In the genomic region with DNA sequence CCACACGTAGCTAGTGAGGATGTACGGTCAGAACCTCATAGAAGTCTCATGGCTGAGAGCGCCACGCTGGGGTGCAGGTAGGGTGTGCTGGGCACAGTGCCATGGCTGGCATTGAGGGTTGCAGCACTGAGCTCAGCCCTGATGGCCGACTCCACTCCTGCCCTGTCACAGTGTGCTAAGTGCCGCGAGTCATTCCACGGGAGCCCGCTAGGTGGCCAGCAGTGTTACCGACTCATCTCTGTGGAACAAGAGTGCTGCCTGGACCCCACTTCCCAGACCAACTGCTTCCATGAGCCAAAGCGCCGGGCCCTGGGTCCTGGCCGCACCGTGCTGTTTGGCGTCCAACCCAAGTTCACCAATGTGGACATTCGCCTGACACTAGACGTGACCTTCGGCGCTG, we compare ENCODE assay signal across 12 mouse cellular contexts. TPM values are rescaled to one million over a fixed set of nuclear protein-coding genes. Genes with fewer than 3 reads are reported as not detected.
A peak's percentile ranks its signal among the peaks of the same experiment; 100 is the strongest.
DNase-seq lines count a peak whose midpoint lies in the region; ATAC-seq and TF ChIP-seq lines count a peak whose summit lies in the region.
"Had no signal": no experiment of that assay in that cellular context is flagged by ENCODE, and none has a peak within 500 bp of the region (broad histone marks: within the 10 kb centered on the region; RNA-seq: fewer than 3 reads in every experiment).

No protein-coding gene starts in this region.

- peaks cover 16% of the 10 kb centered on the region; the same call in 1 of the 2 replicates for H3K36me3 ChIP-seq in lung, postnatal 0 days (ENCODE audit: insufficient read depth, low read length)

- WGBS in lung, postnatal 0 days: 84% methylated on average over 19 of the region's 19 CpGs

- H3K27ac ChIP-seq in layer of hippocampus, adult 2 months: no peak overlapping the region
- H3K27ac ChIP-seq in lung, postnatal 0 days (ENCODE audit: low read length): no peak overlapping the region
- H3K27ac ChIP-seq: lung, embryonic 15.5 days had no signal

- peak; percentile 68 for TF ChIP-seq CTCF in layer of hippocampus, adult 2 months (conservative IDR thresholded peaks at IDR 0.05)
- peak; percentile 54 for TF ChIP-seq CTCF in lung, postnatal 0 days (IDR thresholded peaks at IDR 0.05)

- no peak overlapping the region for H3K4me3 ChIP-seq in layer of hippocampus, adult 2 months
- H3K4me3 ChIP-seq in lung, postnatal 0 days (ENCODE audit: low read depth, low read length): no peak overlapping the region
- H3K4me3 ChIP-seq: lung, embryonic 15.5 days had no signal

- no peak for ATAC-seq in lung, postnatal 0 days
- no peak for ATAC-seq in monocyte, adult 5-6 weeks (replicated peaks; ENCODE audit: insufficient number of reproducible peaks, low FRiP score, low TSS enrichment, poor library complexity, severe bottlenecking)

- DNase-seq in layer of hippocampus, adult 2 months (ENCODE audit: low spot score in 2 of 2): no peak
- DNase-seq in layer of hippocampus, adult 8-10 months (ENCODE audit: low spot score in 2 of 2): no peak
- DNase-seq in NIH3T3 (ENCODE audit: low read depth): peak; percentile 31
- peak; percentile 78 for DNase-seq in cerebellum, adult 11 months
- DNase-seq in lung, postnatal 0 days (ENCODE audit: low spot score): no peak
- DNase-seq in thymus, postnatal 25 days: no peak
- no peak for DNase-seq in urinary bladder, adult 2 months (ENCODE audit: low spot score)
- DNase-seq: kidney, adult 11 months had no signal

- peaks cover 10% of the 10 kb centered on the region; the same call in 1 of the 2 replicates for H3K27me3 ChIP-seq in lung, postnatal 0 days (replicated peaks; ENCODE audit: insufficient read depth, low read length)

- H3K9ac ChIP-seq in lung, postnatal 0 days (replicated peaks; ENCODE audit: low read depth): no peak overlapping the region
- H3K9ac ChIP-seq: lung, embryonic 15.5 days had no signal

- H3K9me3 ChIP-seq in lung, postnatal 0 days (ENCODE audit: low read length): no peaks in the 10 kb centered on the region
- H3K9me3 ChIP-seq: lung, embryonic 15.5 days had no signal

- no peaks in the 10 kb centered on the region for H3K4me1 ChIP-seq in lung, postnatal 0 days (ENCODE audit: insufficient read depth, low read depth, low read length)

- no peak overlapping the region for H3K4me2 ChIP-seq in lung, postnatal 0 days (replicated peaks; ENCODE audit: low read depth, low read length)
- H3K4me2 ChIP-seq: lung, embryonic 15.5 days had no signal

- TF ChIP-seq EP300 in lung, postnatal 0 days (IDR thresholded peaks at IDR 0.05): no peak

RNA-seq across cellular contexts. Expression of gene Cnfn, which starts 6.4 kb away (rescaled TPM):
- total RNA-seq in layer of hippocampus, adult 2 months (2021): not detected
- under 1 TPM in 1 of 4 experiments, not detected in 3; 0.73 TPM for total RNA-seq in layer of hippocampus, adult 8-10 months (2022)
- polyA plus RNA-seq in lung, postnatal 0 days (2015; fragmentation: Nextera tagmentation; extraction: Ambion mirVana): not detected in 2 replicates
- total RNA-seq in monocyte, adult 5-6 weeks (2017): not detected in 3 replicates
- not detected in 2 replicates for polyA plus RNA-seq in urinary bladder, adult 2 months (2012; rRNA removed)
- total RNA-seq: adrenal gland, adult 18-20 months had no signal
- polyA plus RNA-seq: neural tube, embryonic 11.5 days had no signal

RNA-seq across cellular contexts. Expression of gene Lipe, which starts 35.4 kb away (rescaled TPM):
- total RNA-seq in layer of hippocampus, adult 2 months (2021): 1 to 10 TPM; 9.1 to 10.0 TPM
- total RNA-seq in layer of hippocampus, adult 8-10 months (2022): 10 to 100 TPM in 1 of 4 experiments, 1 to 10 TPM in 3; 7.1 to 10.3 (median 9.0) TPM
- polyA plus RNA-seq in lung, postnatal 0 days (2015; fragmentation: Nextera tagmentation; extraction: Ambion mirVana): 19.8 and 21.4 TPM in 2 replicates
- 19.5 to 19.9 TPM (median 19.7 TPM) in 3 replicates for total RNA-seq in monocyte, adult 5-6 weeks (2017)
- 24.8 and 25.1 TPM in 2 replicates for polyA plus RNA-seq in urinary bladder, adult 2 months (2012; rRNA removed)

RNA-seq across cellular contexts. Expression of gene Megf8, which starts 46.2 kb away (rescaled TPM):
- total RNA-seq in layer of hippocampus, adult 2 months (2021): 100 to 1,000 TPM in 1 of 2 experiments, 10 to 100 TPM in 1; 96.9 to 100 TPM
- total RNA-seq in layer of hippocampus, adult 8-10 months (2022): 100 to 1,000 TPM in 2 of 4 experiments, 10 to 100 TPM in 2; 90.3 to 107 (median 97.0) TPM
- 5.6 and 6.3 TPM in 2 replicates for polyA plus RNA-seq in lung, postnatal 0 days (2015; fragmentation: Nextera tagmentation; extraction: Ambion mirVana)
- total RNA-seq in monocyte, adult 5-6 weeks (2017): 0.64 to 1.8 TPM (median 0.86 TPM) in 3 replicates
- 21.5 and 28.4 TPM in 2 replicates for polyA plus RNA-seq in urinary bladder, adult 2 months (2012; rRNA removed)

RNA-seq across cellular contexts. Expression of gene Cxcl17, which starts 49.5 kb away (rescaled TPM):
- not detected for total RNA-seq in layer of hippocampus, adult 2 months (2021)
- total RNA-seq in layer of hippocampus, adult 8-10 months (2022): not detected
- polyA plus RNA-seq in lung, postnatal 0 days (2015; fragmentation: Nextera tagmentation; extraction: Ambion mirVana): 31.9 and 38.1 TPM in 2 replicates
- total RNA-seq in monocyte, adult 5-6 weeks (2017): not detected in 3 replicates
- polyA plus RNA-seq in urinary bladder, adult 2 months (2012; rRNA removed): 0.08 and 0.16 TPM in 2 replicates
- total RNA-seq: adrenal gland, adult 18-20 months had no signal
- polyA plus RNA-seq: neural tube, embryonic 11.5 days had no signal

RNA-seq across cellular contexts. Expression of gene Tmem145, which starts 57.2 kb away (rescaled TPM):
- total RNA-seq in layer of hippocampus, adult 2 months (2021): 10 to 100 TPM; 27.4 to 27.8 TPM
- 10 to 100 TPM; 28.7 to 36.7 (median 33.4) TPM for total RNA-seq in layer of hippocampus, adult 8-10 months (2022)
- 0.08 TPM in 1 of 2 replicates, not detected in the other for polyA plus RNA-seq in lung, postnatal 0 days (2015; fragmentation: Nextera tagmentation; extraction: Ambion mirVana)
- total RNA-seq in monocyte, adult 5-6 weeks (2017): not detected in 3 replicates
- polyA plus RNA-seq in urinary bladder, adult 2 months (2012; rRNA removed): 0.06 and 0.11 TPM in 2 replicates

Comparison
In these comparisons a context has a peak if more than half of its experiments do, and no peak if none do; other contexts are left out.
1. DNase-seq: peak in NIH3T3 (single experiment) and cerebellum, adult 11 months (single experiment); none in layer of hippocampus, adult 2 months (0 of 2), layer of hippocampus, adult 8-10 months (0 of 2), lung, postnatal 0 days (single experiment), thymus, postnatal 25 days (single experiment) and urinary bladder, adult 2 months (single experiment).
2. RNA of gene Megf8, which starts 46.2 kb away (total RNA-seq): 90.3 to 107 TPM in layer of hippocampus, adult 8-10 months and 96.9 to 100 TPM in layer of hippocampus, adult 2 months; 0.64 to 1.8 TPM in monocyte, adult 5-6 weeks; every median in the first group is over 10 times any median in the second.